Mouse (Mus musculus) kidney, embryonic 16.5 days (tissue): ENCODE data around the gene Mad2l1bp. TPM values are rescaled to one million over a fixed set of nuclear protein-coding genes. Genes with fewer than 3 reads are reported as not detected.
A peak's percentile ranks its signal among the peaks of the same experiment; 100 is the strongest.

Source experiments
- ATAC-seq: fragments of 200-750 bp; cut with Nextera tagmentation; 2 replicates; pipeline ENCODE4 v1.8.0; 2017; ENCODE audit warnings: moderate TSS enrichment; ENCODE audit not compliant: low FRiP score, low TSS enrichment
- H3K27ac ChIP-seq: fragments of 300-500 bp; sonication (generic); 2 replicates; pipeline ENCODE4 v1.5.1; 2014; ENCODE audit warnings: low read length
- H3K27me3 ChIP-seq: fragments of 300-500 bp; sonication (generic); 2 replicates; pipeline ENCODE4 v1.6.1; 2014; ENCODE audit warnings: low read length, control low read depth, mixed read lengths; ENCODE audit not compliant: insufficient read depth
- H3K36me3 ChIP-seq: fragments of 300-500 bp; sonication (generic); 2 replicates; pipeline ENCODE4 v1.6.1; 2014; ENCODE audit warnings: low read length, control low read depth, mixed read lengths; ENCODE audit not compliant: insufficient read depth
- H3K4me1 ChIP-seq: fragments of 300-500 bp; sonication (generic); 2 replicates; pipeline ENCODE4 v1.6.1; 2014; ENCODE audit warnings: low read length, control low read depth, mixed read lengths; ENCODE audit not compliant: insufficient read depth
- H3K4me2 ChIP-seq: fragments of 300-500 bp; sonication (generic); replicated peaks from 2 replicates; pipeline ENCODE4 v1.6.1; 2014; ENCODE audit warnings: low read depth, low read length
- H3K4me3 ChIP-seq: fragments of 300-500 bp; sonication (generic); 2 replicates; pipeline ENCODE4 v1.5.1; 2014; ENCODE audit warnings: mild to moderate bottlenecking, low read length
- H3K9ac ChIP-seq: fragments of 300-500 bp; sonication (generic); replicated peaks from 2 replicates; pipeline ENCODE4 v1.6.1; 2014; ENCODE audit warnings: low read length
- H3K9me3 ChIP-seq: fragments of 300-500 bp; sonication (generic); 2 replicates; pipeline ENCODE4 v1.6.1; 2016; ENCODE audit warnings: low read length, control low read depth
- WGBS: fragments of 180-500 bp; shearing (Covaris S2); extraction: QIAGEN DNeasy Blood & Tissue Kit; methylation state at CpG from one replicate; pipeline ENCODE4 v1.1.7; 2014; 5-methylcytosine and 5-hydroxymethylcytosine counted together
- polyA plus RNA-seq: library from polyadenylated mRNA; unstranded; fragments of >200 nt; fragmentation: Nextera tagmentation; extraction: Ambion mirVana; gene quantifications from 2 replicates; pipeline ENCODE4 v1.2.1, GENCODE M21; 2015

The Mad2l1bp gene
- polyA plus RNA-seq, 1 experiment from 2014 or later = 41.2 TPM

DNA sequence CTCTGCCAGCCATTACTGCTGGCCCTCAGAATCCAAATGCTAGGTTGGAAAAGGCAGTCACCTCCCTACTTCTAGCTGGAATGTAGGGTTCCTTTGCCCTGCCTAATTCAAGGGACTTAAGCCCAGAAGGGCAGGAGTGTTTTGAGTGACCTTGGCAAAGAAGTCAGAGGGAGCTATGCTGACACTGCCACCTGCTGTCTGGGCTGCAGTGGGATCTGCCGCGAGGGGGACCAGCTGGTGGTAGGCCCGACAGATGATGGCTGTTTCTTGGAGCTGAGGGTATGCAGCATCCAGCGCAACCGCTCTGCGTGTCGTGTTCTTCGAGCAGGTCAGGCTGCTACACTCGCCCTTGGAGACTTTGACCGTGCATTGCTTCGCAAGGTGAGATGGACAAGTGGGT is 13.7 kb upstream of the Mad2l1bp start:
- Histone ChIP-seq H3K4me2 (no peak overlapping the region), H3K9me3 (no peaks in the 10 kb centered on the region), H3K27me3 (no peaks in the 10 kb centered on the region), H3K27ac (no peak overlapping the region), H3K9ac (no peak overlapping the region), H3K4me3 (no peak overlapping the region), H3K36me3 (peaks cover 70% of the 10 kb centered on the region), H3K4me1 (peaks cover 14% of the 10 kb centered on the region)
- WGBS = 90% methylated on average over 11 of the region's 11 CpGs
- ATAC-seq = no peak

DNA sequence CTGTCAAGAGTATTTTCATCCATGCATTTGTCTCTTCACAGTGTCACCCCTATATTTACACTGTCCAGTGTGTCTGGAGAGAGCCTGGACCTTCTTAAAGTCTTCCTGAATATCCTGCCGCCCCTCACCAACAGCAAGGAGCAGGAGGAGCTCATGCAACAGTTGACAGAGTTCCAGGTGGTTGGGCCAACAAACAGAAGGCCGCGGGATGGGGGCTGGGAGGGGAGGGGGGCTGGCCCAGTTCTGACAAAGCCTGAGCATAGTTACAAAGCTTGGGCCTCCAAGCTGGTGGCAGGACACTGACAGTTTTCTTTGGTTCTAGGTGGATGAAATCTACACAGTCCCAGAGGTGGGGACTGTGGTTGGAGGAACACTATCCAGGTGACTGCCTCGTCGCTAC is 12.9 kb upstream of the Mad2l1bp start:
- 78% methylated on average over 5 of the region's 5 CpGs for WGBS
- H3K4me3 ChIP-seq = no peak overlapping the region
- peaks cover 19% of the 10 kb centered on the region for H3K4me1 ChIP-seq
- no peaks in the 10 kb centered on the region for H3K9me3 ChIP-seq
- H3K27ac ChIP-seq = no peak overlapping the region
- H3K27me3 ChIP-seq = no peaks in the 10 kb centered on the region
- ATAC-seq = no peak
- H3K9ac ChIP-seq = no peak overlapping the region
- H3K36me3 ChIP-seq = peaks cover 66% of the 10 kb centered on the region
- no peak overlapping the region for H3K4me2 ChIP-seq

DNA sequence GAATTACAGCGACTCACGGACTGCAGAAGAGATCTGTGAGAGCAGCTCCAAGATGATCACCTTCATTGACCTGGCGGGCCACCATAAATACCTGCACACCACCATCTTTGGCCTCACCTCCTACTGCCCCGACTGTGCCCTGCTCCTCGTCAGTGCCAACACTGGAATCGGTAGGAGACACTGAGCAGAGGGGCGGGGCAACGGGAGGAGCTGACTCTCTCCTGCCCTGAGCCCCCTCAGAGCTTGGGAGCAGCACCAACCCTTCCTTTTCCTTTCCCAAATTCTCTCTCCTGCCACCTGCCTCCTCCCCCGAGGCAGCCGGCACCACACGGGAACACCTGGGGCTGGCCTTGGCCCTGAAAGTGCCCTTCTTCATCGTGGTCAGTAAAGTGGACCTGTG is 12.1 kb upstream of the Mad2l1bp start:
- Histone ChIP-seq H3K27me3 (no peaks in the 10 kb centered on the region), H3K9me3 (no peaks in the 10 kb centered on the region), H3K27ac (no peak overlapping the region), H3K9ac (no peak overlapping the region), H3K4me2 (no peak overlapping the region), H3K36me3 (peaks cover 65% of the 10 kb centered on the region), H3K4me3 (no peak overlapping the region), H3K4me1 (peaks cover 19% of the 10 kb centered on the region)
- 86% methylated on average over 12 of the region's 12 CpGs for WGBS
- ATAC-seq = no peak

DNA sequence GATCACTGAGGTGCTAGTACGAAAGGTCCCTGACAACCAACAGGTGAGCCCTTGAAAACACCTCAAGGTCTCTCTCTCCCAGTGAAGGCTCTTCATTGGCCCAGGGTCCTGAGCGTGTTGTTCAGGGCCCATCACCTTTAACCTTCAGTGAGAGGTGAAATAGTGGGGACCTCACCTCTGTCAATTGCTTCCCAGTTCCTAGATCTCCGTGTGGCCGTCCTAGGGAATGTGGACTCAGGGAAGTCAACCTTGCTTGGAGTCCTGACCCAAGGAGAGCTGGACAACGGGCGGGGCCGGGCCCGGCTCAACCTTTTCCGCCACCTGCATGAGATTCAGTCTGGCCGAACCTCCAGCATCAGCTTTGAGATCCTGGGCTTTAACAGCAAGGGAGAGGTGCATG is 11.4 kb upstream of the Mad2l1bp start:
- Histone ChIP-seq H3K4me2 (no peak overlapping the region), H3K4me1 (peaks cover 21% of the 10 kb centered on the region), H3K36me3 (peaks cover 60% of the 10 kb centered on the region), H3K27me3 (no peaks in the 10 kb centered on the region), H3K9ac (no peak overlapping the region), H3K27ac (no peak overlapping the region), H3K4me3 (no peak overlapping the region), H3K9me3 (no peaks in the 10 kb centered on the region)
- WGBS = 94% methylated on average over 10 of the region's 10 CpGs
- no peak for ATAC-seq

DNA sequence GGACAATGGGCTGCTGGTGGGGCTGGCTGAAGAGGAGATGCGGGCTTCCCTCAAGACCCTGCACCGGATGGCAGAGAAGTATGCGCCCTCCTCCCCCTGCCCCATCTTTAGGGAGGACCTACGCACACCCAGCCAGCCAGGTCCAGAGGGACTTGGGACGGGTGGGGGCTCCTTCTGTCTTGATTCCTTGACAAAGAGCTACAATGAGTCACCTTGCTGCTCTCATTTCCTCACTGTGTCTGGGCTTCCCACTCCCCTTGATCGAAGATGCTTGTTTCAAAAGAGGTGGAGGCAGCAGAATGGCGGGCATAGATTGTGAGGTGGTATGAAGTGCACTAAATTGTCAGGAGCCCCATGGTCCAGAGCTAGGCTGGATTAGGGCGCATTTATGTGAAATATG is 10.9 kb upstream of the Mad2l1bp start:
- no peaks in the 10 kb centered on the region for H3K9me3 ChIP-seq
- no peak overlapping the region for H3K4me2 ChIP-seq
- H3K27me3 ChIP-seq = no peaks in the 10 kb centered on the region
- peaks cover 26% of the 10 kb centered on the region for H3K4me1 ChIP-seq
- no peak for ATAC-seq
- WGBS = 93% methylated on average over 8 of the region's 8 CpGs
- no peak overlapping the region for H3K27ac ChIP-seq
- no peak overlapping the region for H3K9ac ChIP-seq
- no peak overlapping the region for H3K4me3 ChIP-seq
- peaks cover 55% of the 10 kb centered on the region for H3K36me3 ChIP-seq

DNA sequence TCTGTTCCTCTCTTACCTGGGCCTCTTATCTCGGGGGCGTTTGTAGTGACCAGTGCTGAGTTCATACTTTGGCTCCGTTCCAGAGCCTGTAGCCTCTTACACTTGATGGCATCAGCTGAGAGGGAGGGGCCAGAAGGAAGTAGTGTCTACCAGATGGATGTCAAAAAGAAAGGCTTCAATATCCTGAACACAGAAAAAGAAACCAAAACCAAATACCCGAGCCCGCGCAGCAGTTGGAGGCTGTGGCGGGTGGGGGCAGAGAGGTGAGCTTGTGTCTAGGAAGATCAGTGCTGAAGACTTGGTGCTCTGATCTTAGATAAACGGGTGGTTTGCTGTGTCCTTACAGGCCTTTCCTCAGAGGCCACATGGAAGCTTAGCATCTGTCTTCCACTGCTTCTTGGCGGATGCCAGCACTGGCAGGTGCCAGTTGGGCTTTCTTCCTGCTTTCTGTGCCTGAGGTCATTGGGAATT is 9.6 kb upstream of the Mad2l1bp start:
- peaks cover 43% of the 10 kb centered on the region for H3K36me3 ChIP-seq
- peak overlapping the region; percentile 75 for H3K4me2 ChIP-seq
- no peak for ATAC-seq
- WGBS = 70% methylated on average over 9 of the region's 9 CpGs
- H3K27me3 ChIP-seq = no peaks in the 10 kb centered on the region
- peak overlapping the region; percentile 36 for H3K27ac ChIP-seq
- no peak overlapping the region for H3K4me3 ChIP-seq
- no peaks in the 10 kb centered on the region for H3K9me3 ChIP-seq
- no peak overlapping the region for H3K9ac ChIP-seq
- peaks cover 26% of the 10 kb centered on the region for H3K4me1 ChIP-seq

DNA sequence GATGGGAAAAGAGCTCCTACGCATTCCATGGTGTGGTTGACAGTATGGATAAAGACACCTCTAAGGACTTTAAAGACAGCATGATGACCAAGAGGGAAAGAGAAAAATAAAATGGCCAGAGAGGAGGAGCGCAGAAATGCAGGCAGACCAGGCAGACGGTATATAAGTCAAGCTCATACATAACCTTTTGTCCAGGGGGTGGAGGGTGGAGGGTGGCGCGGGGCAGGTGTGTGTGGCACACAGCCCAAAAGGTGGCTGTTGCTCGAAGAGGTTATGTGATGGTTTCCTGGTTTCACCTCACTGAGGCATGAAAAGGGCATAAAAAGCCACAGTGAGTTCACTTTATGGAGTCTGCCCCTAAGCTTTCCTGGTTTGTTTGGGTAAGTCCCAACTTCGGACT is 9.2 kb upstream of the Mad2l1bp start:
- no peak overlapping the region for H3K4me3 ChIP-seq

DNA sequence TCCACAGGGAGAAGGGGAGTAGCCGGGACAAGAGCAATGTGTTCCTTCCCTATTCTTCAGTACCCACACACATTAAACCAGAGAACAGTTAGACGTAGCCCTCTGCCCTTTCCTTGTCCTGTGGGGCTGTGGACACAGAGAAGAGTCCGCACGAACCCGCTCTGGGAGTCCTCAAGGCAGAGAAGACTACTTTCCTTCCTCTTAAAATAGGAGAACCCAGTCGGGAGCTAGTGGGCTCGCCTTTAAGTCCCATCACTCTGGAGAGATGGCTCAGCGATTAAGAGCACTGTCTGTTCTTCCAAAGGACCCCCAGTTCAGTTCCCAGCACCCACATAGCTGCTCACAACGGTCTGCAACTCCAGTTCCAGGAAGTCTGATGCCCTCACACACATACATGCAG is 8.4 kb upstream of the Mad2l1bp start:
- no peak for ATAC-seq
- Histone ChIP-seq H3K36me3 (peaks cover 31% of the 10 kb centered on the region), H3K9me3 (no peaks in the 10 kb centered on the region), H3K27ac (peak overlapping the region; percentile 83), H3K4me1 (peaks cover 26% of the 10 kb centered on the region), H3K4me2 (peak overlapping the region; percentile 75), H3K27me3 (no peaks in the 10 kb centered on the region), H3K4me3 (peak overlapping the region; percentile 78), H3K9ac (peak overlapping the region; percentile 85)
- 42% methylated on average over 9 of the region's 9 CpGs for WGBS

More for the DNA sequence above, 9.2 kb upstream of the Mad2l1bp start:
- H3K27me3 ChIP-seq = no peaks in the 10 kb centered on the region
- peaks cover 26% of the 10 kb centered on the region for H3K4me1 ChIP-seq
- no peak for ATAC-seq
- WGBS = 78% methylated on average over 7 of the region's 7 CpGs
- H3K9me3 ChIP-seq = no peaks in the 10 kb centered on the region
- peak overlapping the region; percentile 36; the same call in 1 of the 2 replicates for H3K27ac ChIP-seq
- peak overlapping the region; percentile 75; the same call in 1 of the 2 replicates for H3K4me2 ChIP-seq
- no peak overlapping the region for H3K9ac ChIP-seq
- peaks cover 39% of the 10 kb centered on the region for H3K36me3 ChIP-seq

DNA sequence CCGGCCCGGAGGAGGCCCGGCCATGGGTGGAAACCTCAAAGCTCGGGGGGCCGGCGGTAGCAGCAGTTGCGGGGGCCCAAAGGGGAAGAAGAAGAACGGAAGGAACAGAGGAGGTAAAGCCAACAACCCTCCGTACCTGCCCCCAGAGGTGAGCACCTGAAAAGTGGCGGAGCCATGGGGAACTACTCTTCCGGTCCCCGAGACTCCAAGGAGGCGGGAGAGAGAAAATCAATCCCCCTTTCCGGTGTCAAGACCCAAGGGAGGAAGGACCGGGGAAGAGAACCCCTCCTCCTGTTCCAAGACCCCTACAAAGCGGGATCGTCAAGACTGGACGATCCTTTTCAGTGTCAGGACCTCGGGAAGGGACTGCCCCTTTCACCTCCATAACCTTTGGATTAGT is 7.8 kb upstream of the Mad2l1bp start:
- WGBS = under 1% methylated on average over 19 of the region's 19 CpGs
- H3K36me3 ChIP-seq = peaks cover 25% of the 10 kb centered on the region
- no peaks in the 10 kb centered on the region for H3K27me3 ChIP-seq
- peaks cover 26% of the 10 kb centered on the region for H3K4me1 ChIP-seq
- H3K9ac ChIP-seq = peak overlapping the region; percentile 85
- peak overlapping the region; percentile 75 for H3K4me2 ChIP-seq
- H3K27ac ChIP-seq = peak overlapping the region; percentile 83
- ATAC-seq = peak; percentile 8; the same call in 1 of the 2 replicates
- peak overlapping the region; percentile 78 for H3K4me3 ChIP-seq
- H3K9me3 ChIP-seq = no peaks in the 10 kb centered on the region

DNA sequence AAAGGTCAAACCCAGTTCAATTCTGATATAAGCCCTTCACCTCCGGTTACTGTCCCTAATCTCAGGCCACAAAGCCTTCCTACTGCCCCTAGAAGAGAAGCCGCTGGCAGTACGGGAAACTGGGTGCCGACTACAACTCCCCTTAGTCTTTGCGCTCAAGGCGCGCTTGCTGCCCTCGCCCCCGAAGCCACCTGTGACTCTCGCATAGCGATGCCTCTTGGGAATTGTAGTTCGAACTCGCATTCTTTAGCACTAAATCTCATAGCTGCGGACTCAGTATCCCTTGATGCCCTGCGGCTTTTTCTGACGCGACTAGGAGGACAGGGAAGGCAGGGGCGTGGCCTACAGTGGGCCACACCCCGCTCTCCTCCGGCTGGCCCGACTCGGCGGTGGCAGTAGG is 7.3 kb upstream of the Mad2l1bp start, which contains the start of gene Gtpbp2:
Gtpbp2 (plus strand) TSS at position 347 of the 400 bp plus-strand sequence.
- Histone ChIP-seq H3K4me1 (peaks cover 26% of the 10 kb centered on the region), H3K36me3 (peaks cover 20% of the 10 kb centered on the region), H3K4me3 (peak within 1 kb of the TSS; percentile 78), H3K27ac (peak within 1 kb of the TSS; percentile 89), H3K4me2 (peak within 1 kb of the TSS; percentile 77), H3K9ac (peak within 1 kb of the TSS; percentile 85), H3K27me3 (no peaks in the 10 kb centered on the region), H3K9me3 (no peaks in the 10 kb centered on the region)
- ATAC-seq = peak; percentile 94
- WGBS = under 1% methylated on average over 19 of the region's 23 CpGs
